ENCODE assay signal across 8 mouse cellular contexts in the genomic region with DNA sequence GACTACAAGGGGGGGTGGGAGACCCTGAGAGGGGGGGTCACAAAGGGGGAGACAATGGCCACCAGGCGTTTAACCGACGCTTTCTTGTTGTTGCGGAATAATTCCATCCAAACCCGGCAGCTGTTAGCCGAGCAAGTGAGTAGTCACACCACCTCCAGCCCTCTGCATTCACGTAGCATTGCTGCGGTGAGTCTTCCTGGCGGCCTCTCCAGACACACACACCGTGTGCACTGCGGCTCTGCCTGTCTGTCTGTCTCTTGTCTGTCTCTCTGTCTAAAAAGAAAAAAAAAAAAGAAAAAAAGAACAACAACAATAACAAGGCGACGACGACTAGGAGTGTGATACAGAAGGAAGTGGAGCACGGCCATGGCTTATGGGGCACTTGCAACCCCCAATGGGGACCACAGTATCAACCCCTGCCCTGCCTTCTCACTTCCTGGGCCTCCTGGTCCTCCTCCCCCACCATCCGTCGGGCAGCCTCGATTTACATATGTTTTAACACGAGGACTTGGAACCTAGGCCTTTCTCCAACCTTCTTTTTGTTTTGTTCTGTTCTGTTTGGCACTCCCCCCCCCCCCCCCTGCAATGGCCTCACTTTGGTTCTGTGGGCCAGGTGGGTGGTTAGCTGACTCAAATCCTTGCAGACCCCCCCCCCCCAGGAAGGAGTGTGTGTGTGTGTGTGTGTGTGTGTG. TPM values are rescaled to one million over a fixed set of nuclear protein-coding genes. Genes with fewer than 3 reads are reported as not detected.
DNase-seq lines count a peak whose midpoint lies in the region; ATAC-seq and TF ChIP-seq lines count a peak whose summit lies in the region.

No protein-coding gene starts in this region.

- no peak for ATAC-seq in heart, postnatal 0 days (ENCODE audit: insufficient read depth, low read depth)
- ATAC-seq in limb, embryonic 14.5 days (ENCODE audit: low FRiP score, low read depth), result no peak; the same call in 1 of the 2 replicates
- ATAC-seq in midbrain, embryonic 14.5 days (ENCODE audit: low FRiP score, low TSS enrichment), result no peak; the same call in 1 of the 2 replicates

- no peaks in the 10 kb centered on the region for H3K9me3 ChIP-seq in heart, postnatal 0 days (replicated peaks; ENCODE audit: control insufficient read depth, low read length)
- no peaks in the 10 kb centered on the region for H3K9me3 ChIP-seq in limb, embryonic 14.5 days (ENCODE audit: control insufficient read depth, low read length)
- H3K9me3 ChIP-seq in midbrain, embryonic 14.5 days (ENCODE audit: control insufficient read depth, low read length), result no peaks in the 10 kb centered on the region

- H3K4me3 ChIP-seq in heart, postnatal 0 days (ENCODE audit: low read depth, low read length), result peak overlapping the region; percentile 74
- peak overlapping the region; percentile 70 for H3K4me3 ChIP-seq in limb, embryonic 14.5 days (replicated peaks; ENCODE audit: low read length)
- peak overlapping the region; percentile 66 for H3K4me3 ChIP-seq in midbrain, embryonic 14.5 days (replicated peaks; ENCODE audit: low read depth, low read length)

- TF ChIP-seq CTCF in heart, postnatal 0 days (IDR thresholded peaks at IDR 0.05; ENCODE audit: low read depth), result no peak

- peak overlapping the region; percentile 93 for H3K27ac ChIP-seq in heart, postnatal 0 days (ENCODE audit: low read depth)
- H3K27ac ChIP-seq in limb, embryonic 14.5 days (replicated peaks; ENCODE audit: low read depth, low read length), result peak overlapping the region; percentile 98
- peak overlapping the region; percentile 87 for H3K27ac ChIP-seq in midbrain, embryonic 14.5 days (replicated peaks; ENCODE audit: low read depth, low read length)

- no peaks in the 10 kb centered on the region for H3K36me3 ChIP-seq in heart, postnatal 0 days (replicated peaks; ENCODE audit: control insufficient read depth, insufficient read depth, low read length)
- H3K36me3 ChIP-seq in limb, embryonic 14.5 days (ENCODE audit: control insufficient read depth, insufficient read depth, low read length), result no peaks in the 10 kb centered on the region
- no peaks in the 10 kb centered on the region for H3K36me3 ChIP-seq in midbrain, embryonic 14.5 days (ENCODE audit: control insufficient read depth, insufficient read depth, low read length)

- DNase-seq in 3134 (ENCODE audit: extremely low read depth, insufficient read length, low spot score), result peak; percentile 38
- peak; percentile 26 to 49 for DNase-seq in CD8-positive naive resting alpha-beta T cell, adult 2 months (ENCODE audit: low read depth in 2 of 2, low spot score in 2 of 2)
- DNase-seq in cerebellum, postnatal 10 days, result peak; percentile 26 to 33
- no peak for DNase-seq in heart, postnatal 0 days (ENCODE audit: low spot score)
- DNase-seq in limb, embryonic 14.5 days (ENCODE audit: low spot score), result no peak
- peak; percentile 45 for DNase-seq in midbrain, embryonic 14.5 days
- DNase-seq in testis, postnatal 14 days (ENCODE audit: low spot score), result peak; percentile 27
- DNase-seq in ovary, postnatal 36 days (ENCODE audit: low spot score), result no peak

- peak overlapping the region; percentile 72 for H3K9ac ChIP-seq in heart, postnatal 0 days (replicated peaks; ENCODE audit: low read depth, low read length)
- H3K9ac ChIP-seq in limb, embryonic 14.5 days (ENCODE audit: low read depth, low read length, severe bottlenecking), result peak overlapping the region; percentile 78
- peak overlapping the region; percentile 76 for H3K9ac ChIP-seq in midbrain, embryonic 14.5 days (replicated peaks; ENCODE audit: low read length)

- WGBS in heart, postnatal 0 days, result 2% methylated on average over 19 of the region's 19 CpGs
- under 1% methylated on average over 19 of the region's 19 CpGs for WGBS in limb, embryonic 14.5 days
- under 1% methylated on average over 19 of the region's 19 CpGs for WGBS in midbrain, embryonic 14.5 days

- no peak for TF ChIP-seq EP300 in heart, postnatal 0 days (IDR thresholded peaks at IDR 0.05; ENCODE audit: low read depth)

- no peaks in the 10 kb centered on the region for H3K27me3 ChIP-seq in heart, postnatal 0 days (ENCODE audit: control insufficient read depth, insufficient read depth, low read length)
- H3K27me3 ChIP-seq in limb, embryonic 14.5 days (ENCODE audit: control insufficient read depth, insufficient read depth, low read length), result no peaks in the 10 kb centered on the region
- H3K27me3 ChIP-seq in midbrain, embryonic 14.5 days (ENCODE audit: control insufficient read depth, insufficient read depth, low read length), result no peaks in the 10 kb centered on the region

- peak overlapping the region; percentile 98 for H3K4me2 ChIP-seq in heart, postnatal 0 days (ENCODE audit: low read depth, low read length)
- H3K4me2 ChIP-seq in limb, embryonic 14.5 days (replicated peaks; ENCODE audit: low read depth, low read length, severe bottlenecking), result peak overlapping the region; percentile 79
- peak overlapping the region; percentile 76 for H3K4me2 ChIP-seq in midbrain, embryonic 14.5 days (ENCODE audit: low read length)

- peaks cover 27% of the 10 kb centered on the region for H3K4me1 ChIP-seq in heart, postnatal 0 days (ENCODE audit: control insufficient read depth, insufficient read depth)
- H3K4me1 ChIP-seq in limb, embryonic 14.5 days (ENCODE audit: control insufficient read depth, insufficient read depth, low read length), result peaks cover 43% of the 10 kb centered on the region
- peaks cover 34% of the 10 kb centered on the region for H3K4me1 ChIP-seq in midbrain, embryonic 14.5 days (ENCODE audit: control insufficient read depth, insufficient read depth, low read length)

- no peak for TF ChIP-seq POLR2A in limb, embryonic 14.5 days (IDR thresholded peaks at IDR 0.05; ENCODE audit: borderline replicate concordance, extremely low read depth, insufficient read depth, insufficient read length)

RNA-seq across cellular contexts. Expression of a gene that starts 1.0 kb away (rescaled TPM):
- 13.7 and 19.8 TPM in 2 replicates for total RNA-seq in heart, postnatal 0 days (2014; rRNA removed; ENCODE audit: low replicate concordance)
- 5.9 and 6.9 TPM in 2 replicates for polyA plus RNA-seq in heart, postnatal 0 days (2015; fragmentation: Nextera tagmentation; extraction: Ambion mirVana)
- 67.7 and 67.8 TPM in 2 replicates for polyA plus RNA-seq in limb, embryonic 14.5 days (2012; rRNA removed)
- 10.9 and 11.3 TPM in 2 replicates for polyA plus RNA-seq in limb, embryonic 14.5 days (2014; fragmentation: Nextera tagmentation; extraction: Ambion mirVana)
- 11.1 and 11.4 TPM in 2 replicates for polyA plus RNA-seq in midbrain, embryonic 14.5 days (2014; fragmentation: Nextera tagmentation; extraction: Ambion mirVana)

RNA-seq across cellular contexts. Expression of a gene that starts 33.0 kb away (rescaled TPM):
- 53.8 and 66.0 TPM in 2 replicates for total RNA-seq in heart, postnatal 0 days (2014; rRNA removed; ENCODE audit: low replicate concordance)
- 39.0 and 41.5 TPM in 2 replicates for polyA plus RNA-seq in heart, postnatal 0 days (2015; fragmentation: Nextera tagmentation; extraction: Ambion mirVana)
- 136 and 177 TPM in 2 replicates for polyA plus RNA-seq in limb, embryonic 14.5 days (2012; rRNA removed)
- polyA plus RNA-seq in limb, embryonic 14.5 days (2014; fragmentation: Nextera tagmentation; extraction: Ambion mirVana), result 72.4 and 76.9 TPM in 2 replicates
- polyA plus RNA-seq in midbrain, embryonic 14.5 days (2014; fragmentation: Nextera tagmentation; extraction: Ambion mirVana), result 15.5 and 20.4 TPM in 2 replicates

Comparison
In these comparisons a context has a peak if more than half of its experiments do, and no peak if none do; other contexts are left out.
1. DNase-seq: peak in 3134 (single experiment), CD8-positive naive resting alpha-beta T cell, adult 2 months (2 of 2), cerebellum, postnatal 10 days (2 of 2), midbrain, embryonic 14.5 days (single experiment) and testis, postnatal 14 days (single experiment); none in heart, postnatal 0 days (single experiment), limb, embryonic 14.5 days (single experiment) and ovary, postnatal 36 days (single experiment).
2. Peak in every context shown above with its lines, with median percentiles within 50 percentile points of each other: H3K27ac ChIP-seq, H3K4me2 ChIP-seq, H3K4me3 ChIP-seq and H3K9ac ChIP-seq.